Mouse (Mus musculus) liver, embryonic 11.5 days (tissue): ENCODE data around the gene Sowahc. TPM values are rescaled to one million over a fixed set of nuclear protein-coding genes. Genes with fewer than 3 reads are reported as not detected.

Experiments used
- ATAC-seq: fragments of 200-750 bp; cut with Nextera tagmentation; replicated peaks from 2 replicates; pipeline ENCODE4 v1.8.0; 2017; ENCODE audit warnings: moderate number of reproducible peaks, mild to moderate bottlenecking, moderate TSS enrichment, moderate library complexity; ENCODE audit not compliant: low FRiP score
- DNase-seq: peaks from one replicate; pipeline ENCODE4 v3.0.0-alpha.2; 2017; ENCODE audit warnings: low spot score
- H3K27ac ChIP-seq: fragments of 300-500 bp; sonication (generic); 2 replicates; pipeline ENCODE4 v1.5.1; 2014; ENCODE audit warnings: mild to moderate bottlenecking, low read depth, low read length, control low read depth
- H3K27me3 ChIP-seq: fragments of 300-500 bp; sonication (generic); replicated peaks from 2 replicates; pipeline ENCODE4 v1.6.1; 2014; ENCODE audit warnings: low read length, mixed read lengths; ENCODE audit not compliant: control insufficient read depth, insufficient read depth
- H3K36me3 ChIP-seq: fragments of 300-500 bp; sonication (generic); 2 replicates; pipeline ENCODE4 v1.6.1; 2014; ENCODE audit warnings: mild to moderate bottlenecking, low read length, moderate library complexity, mixed read lengths; ENCODE audit not compliant: control insufficient read depth, insufficient read depth
- H3K4me1 ChIP-seq: fragments of 300-500 bp; sonication (generic); replicated peaks from 2 replicates; pipeline ENCODE4 v1.6.1; 2014; ENCODE audit warnings: low read length, mixed read lengths; ENCODE audit not compliant: control insufficient read depth, insufficient read depth
- H3K4me2 ChIP-seq: fragments of 300-500 bp; sonication (generic); 2 replicates; pipeline ENCODE4 v1.6.1; 2014; ENCODE audit warnings: mild to moderate bottlenecking, control low read depth, moderate library complexity
- H3K4me3 ChIP-seq: fragments of 300-500 bp; sonication (generic); 2 replicates; pipeline ENCODE4 v1.5.1; 2014; ENCODE audit warnings: low read depth, low read length, control low read depth
- H3K9ac ChIP-seq: fragments of 300-500 bp; sonication (generic); 2 replicates; pipeline ENCODE4 v1.6.1; 2014; ENCODE audit warnings: low read depth, low read length, control low read depth
- H3K9me3 ChIP-seq: fragments of 300-500 bp; sonication (generic); 2 replicates; pipeline ENCODE4 v1.6.1; 2016; ENCODE audit warnings: low read length, inconsistent platforms, mixed read lengths; ENCODE audit not compliant: control insufficient read depth
- WGBS: fragments of 180-500 bp; shearing (Covaris S2); extraction: QIAGEN DNeasy Blood & Tissue Kit; methylation state at CpG from one replicate; pipeline ENCODE4 v1.1.7; 2014; 5-methylcytosine and 5-hydroxymethylcytosine counted together
- polyA plus RNA-seq: library from polyadenylated mRNA; unstranded; fragments of >200 nt; fragmentation: Nextera tagmentation; extraction: Ambion mirVana; gene quantifications from 2 replicates; pipeline ENCODE4 v1.2.1, GENCODE M21; 2014

Gene Sowahc
- polyA plus RNA-seq, 1 experiment from 2014 or later: 3.6 TPM

DNA sequence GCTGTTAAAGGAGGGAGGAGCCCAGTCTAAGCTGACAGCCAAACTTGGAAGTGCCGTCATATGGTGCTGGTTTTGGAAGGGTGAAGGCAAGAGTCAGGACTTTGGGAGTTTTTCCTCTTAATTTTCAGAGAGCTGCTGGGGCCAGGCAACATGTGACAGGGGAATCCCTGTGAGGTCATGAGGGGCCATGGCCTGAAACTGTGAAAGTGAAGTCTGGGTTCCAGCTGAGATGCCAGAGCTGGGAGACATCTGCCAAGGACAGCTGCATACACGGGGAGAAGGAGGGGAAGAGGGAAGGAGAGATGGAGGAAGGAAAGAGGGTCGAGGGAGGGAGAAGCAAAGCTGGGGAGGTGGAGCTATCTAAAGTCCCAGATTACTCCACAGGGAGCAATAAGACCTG lies 16.0 kb downstream of the Sowahc start:
- 32% methylated on average over 3 of the region's 3 CpGs for WGBS
- H3K4me2 ChIP-seq: no peak overlapping the region
- no peak for ATAC-seq
- H3K36me3 ChIP-seq: no peaks in the 10 kb centered on the region
- no peak overlapping the region for H3K4me3 ChIP-seq
- 0 out of 2 replicates have a peak, but pooled peaks cover 2% of the 10 kb centered on the region for H3K27me3 ChIP-seq
- no peak for DNase-seq
- H3K9me3 ChIP-seq: no peaks in the 10 kb centered on the region
- no peak overlapping the region for H3K27ac ChIP-seq
- H3K9ac ChIP-seq: no peak overlapping the region
- H3K4me1 ChIP-seq: no peaks in the 10 kb centered on the region

GRCm38 (mm10) chr10:59241141-59241541 lies 19.4 kb downstream of the Sowahc start:
- WGBS: 66% methylated on average over 3 of the region's 3 CpGs
- H3K9ac ChIP-seq: no peak overlapping the region
- no peak for DNase-seq

DNA sequence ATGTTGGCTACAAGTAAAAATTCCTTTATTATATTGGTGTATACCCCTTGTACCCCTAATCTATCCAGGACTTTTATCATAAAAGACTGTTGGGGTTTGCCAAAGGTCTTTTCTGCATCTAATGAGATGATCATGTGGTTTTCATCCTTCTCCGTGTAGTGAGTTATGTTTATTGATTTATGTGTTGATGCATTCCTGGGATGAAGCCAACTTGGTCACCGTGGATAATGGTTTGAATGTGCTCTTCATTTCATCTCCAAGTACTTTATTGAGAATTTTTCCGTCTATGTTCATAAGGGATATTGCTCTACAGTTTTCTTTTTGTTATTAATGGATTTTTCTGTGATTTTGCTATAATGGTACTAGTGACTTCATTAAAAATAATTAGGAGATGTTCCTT lies 27.8 kb downstream of the Sowahc start:
- Histone ChIP-seq H3K27me3 (no peaks in the 10 kb centered on the region), H3K27ac (no peak overlapping the region), H3K4me2 (no peak overlapping the region), H3K9ac (no peak overlapping the region), H3K4me1 (no peaks in the 10 kb centered on the region), H3K36me3 (no peaks in the 10 kb centered on the region), H3K9me3 (no peaks in the 10 kb centered on the region), H3K4me3 (no peak overlapping the region)
- WGBS: 75% methylated on average over 3 of the region's 3 CpGs
- DNase-seq (no peak), ATAC-seq (no peak)

More at GRCm38 (mm10) chr10:59241141-59241541, 19.4 kb downstream of the Sowahc start:
- 0 out of 2 replicates have a peak, but pooled peaks cover 2% of the 10 kb centered on the region for H3K27me3 ChIP-seq
- H3K4me2 ChIP-seq: no peak overlapping the region
- H3K36me3 ChIP-seq: no peaks in the 10 kb centered on the region
- no peak overlapping the region for H3K4me3 ChIP-seq
- no peak for ATAC-seq
- H3K27ac ChIP-seq: no peak overlapping the region
- no peaks in the 10 kb centered on the region for H3K4me1 ChIP-seq
- no peaks in the 10 kb centered on the region for H3K9me3 ChIP-seq

DNA sequence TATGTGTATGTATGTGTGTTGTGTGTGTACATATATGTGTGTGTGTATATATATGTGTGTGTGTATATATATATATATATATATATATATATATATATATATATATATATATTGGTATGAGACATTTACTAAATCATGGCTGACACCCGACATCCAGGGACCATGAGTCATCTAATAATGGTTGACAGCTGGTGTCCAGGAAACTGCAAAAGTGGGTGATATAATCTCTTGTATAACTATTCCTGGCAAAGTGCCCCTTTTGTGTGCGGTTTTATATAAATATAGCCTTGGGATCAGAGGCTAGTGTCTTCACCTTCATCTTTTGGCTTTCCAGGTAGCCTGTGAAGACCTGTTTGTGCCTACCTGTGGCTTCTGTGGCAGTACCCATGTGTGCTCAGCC lies 28.9 kb downstream of the Sowahc start:
- DNase-seq: no peak
- Histone ChIP-seq H3K4me2 (no peak overlapping the region), H3K36me3 (no peaks in the 10 kb centered on the region), H3K27me3 (no peaks in the 10 kb centered on the region), H3K4me1 (peaks cover 5% of the 10 kb centered on the region; the same call in 1 of the 2 replicates), H3K9me3 (no peaks in the 10 kb centered on the region), H3K27ac (no peak overlapping the region), H3K4me3 (no peak overlapping the region), H3K9ac (no peak overlapping the region)
- ATAC-seq: no peak
- 68% methylated on average over 2 of the region's 2 CpGs for WGBS

GRCm38 (mm10) chr10:59251980-59252379 lies 30.2 kb downstream of the Sowahc start:
- WGBS: 39% methylated on average over 2 of the region's 2 CpGs

DNA sequence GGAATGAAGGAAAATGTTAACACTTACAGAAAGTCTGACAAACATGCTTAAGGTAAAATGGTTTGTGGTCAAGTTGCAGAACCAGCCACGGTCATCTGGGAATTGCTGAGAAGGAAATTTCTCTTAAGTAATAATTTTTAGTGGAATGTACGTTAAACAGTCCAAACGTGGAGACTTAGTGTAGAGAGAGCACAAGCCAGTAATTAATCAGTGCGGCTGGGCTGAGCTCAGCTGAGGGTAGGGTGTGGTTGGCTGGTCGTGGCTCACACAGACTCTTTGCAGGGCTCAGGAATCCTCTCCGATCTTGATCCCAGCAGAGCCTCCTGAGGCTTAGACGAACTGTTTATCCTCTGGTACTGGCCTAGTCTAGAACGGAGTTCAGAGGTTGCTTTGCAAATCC lies 30.6 kb downstream of the Sowahc start:
- no peaks in the 10 kb centered on the region for H3K9me3 ChIP-seq
- 59% methylated on average over 8 of the region's 8 CpGs for WGBS
- DNase-seq (no peak), ATAC-seq (no peak)
- H3K4me2 ChIP-seq: no peak overlapping the region
- H3K36me3 ChIP-seq: no peaks in the 10 kb centered on the region
- no peaks in the 10 kb centered on the region for H3K27me3 ChIP-seq
- H3K9ac ChIP-seq: no peak overlapping the region
- H3K4me3 ChIP-seq: no peak overlapping the region
- peaks cover 5% of the 10 kb centered on the region; the same call in 1 of the 2 replicates for H3K4me1 ChIP-seq
- H3K27ac ChIP-seq: no peak overlapping the region

More at GRCm38 (mm10) chr10:59251980-59252379, 30.2 kb downstream of the Sowahc start:
- Histone ChIP-seq H3K9me3 (no peaks in the 10 kb centered on the region), H3K36me3 (no peaks in the 10 kb centered on the region), H3K4me1 (peaks cover 5% of the 10 kb centered on the region; the same call in 1 of the 2 replicates), H3K4me3 (no peak overlapping the region), H3K4me2 (no peak overlapping the region), H3K27ac (no peak overlapping the region), H3K27me3 (no peaks in the 10 kb centered on the region), H3K9ac (no peak overlapping the region)
- ATAC-seq (no peak), DNase-seq (no peak)

DNA sequence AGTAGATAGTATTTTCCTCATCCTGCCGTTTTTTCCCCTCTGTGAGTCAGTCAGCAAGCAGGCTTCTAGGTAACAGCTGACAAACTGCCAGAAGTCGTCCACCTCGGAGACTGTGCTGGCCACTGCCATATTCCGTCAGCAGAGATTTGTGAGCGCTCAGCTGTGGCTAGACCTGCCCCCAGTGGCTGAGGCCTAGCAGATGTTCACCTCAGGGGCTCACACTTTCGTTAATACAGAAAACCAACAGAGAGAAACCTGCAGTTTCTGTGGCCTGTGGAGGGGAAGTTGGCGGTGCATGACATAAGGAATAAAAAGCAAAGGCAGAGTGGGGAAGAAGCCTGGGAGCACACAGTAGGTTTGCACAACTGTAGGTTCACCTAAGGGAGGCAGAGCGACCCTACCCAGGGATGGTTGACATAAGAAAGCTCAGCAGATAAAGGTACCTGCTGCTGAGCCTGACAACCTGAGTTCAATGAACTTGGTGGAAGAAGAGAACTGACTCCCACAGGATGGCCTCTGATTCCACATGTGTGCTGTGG lies 31.9 kb downstream of the Sowahc start:
- Histone ChIP-seq H3K9ac (no peak overlapping the region), H3K27ac (no peak overlapping the region), H3K4me1 (peaks cover 5% of the 10 kb centered on the region; the same call in 1 of the 2 replicates), H3K4me3 (no peak overlapping the region), H3K36me3 (no peaks in the 10 kb centered on the region), H3K9me3 (no peaks in the 10 kb centered on the region), H3K4me2 (no peak overlapping the region), H3K27me3 (no peaks in the 10 kb centered on the region)
- DNase-seq (no peak), ATAC-seq (no peak)
- 82% methylated on average over 8 of the region's 8 CpGs for WGBS

DNA sequence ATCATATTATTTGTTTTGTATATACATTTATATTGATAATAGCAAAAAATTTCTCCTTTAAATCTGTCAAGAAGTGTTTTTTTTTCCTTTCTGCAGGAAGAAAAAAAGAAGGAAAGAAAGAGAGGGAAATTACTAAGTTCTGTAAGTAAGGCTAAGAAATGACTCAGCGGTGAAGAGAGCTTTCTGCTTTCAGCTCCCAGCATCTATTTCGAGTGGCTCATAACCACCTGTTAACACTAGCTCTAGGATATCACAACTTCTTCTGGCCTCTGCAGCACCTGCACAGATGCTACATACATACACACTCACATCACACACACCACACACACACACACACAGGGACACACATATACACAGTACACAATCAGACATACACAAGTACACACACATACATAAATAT lies 34.8 kb downstream of the Sowahc start:
- Histone ChIP-seq H3K9me3 (no peaks in the 10 kb centered on the region), H3K4me1 (peaks cover 5% of the 10 kb centered on the region; the same call in 1 of the 2 replicates), H3K4me3 (no peak overlapping the region), H3K36me3 (no peaks in the 10 kb centered on the region), H3K4me2 (no peak overlapping the region), H3K9ac (no peak overlapping the region), H3K27me3 (no peaks in the 10 kb centered on the region), H3K27ac (no peak overlapping the region)
- DNase-seq: no peak
- WGBS: 80% methylated on average over 2 of the region's 2 CpGs
- ATAC-seq: no peak

- Histone ChIP-seq H3K9ac (no peak overlapping the region), H3K27me3 (no peaks in the 10 kb centered on the region), H3K4me3 (no peak overlapping the region), H3K4me1 (peaks cover 6% of the 10 kb centered on the region; the same call in 1 of the 2 replicates), H3K4me2 (no peak overlapping the region), H3K9me3 (no peaks in the 10 kb centered on the region), H3K36me3 (no peaks in the 10 kb centered on the region), H3K27ac (no peak overlapping the region)
- WGBS: 85% methylated on average over 6 of the region's 6 CpGs
- DNase-seq (no peak), ATAC-seq (no peak)
Measured at GRCm38 (mm10) chr10:59259572-59259971, 37.8 kb downstream of the Sowahc start.
